Mouse (Mus musculus) gastrocnemius, postnatal 36 days (tissue): Measurements from ENCODE around the gene Lman2l. TPM values are rescaled to one million over a fixed set of nuclear protein-coding genes. Genes with fewer than 3 reads are reported as not detected.

Source experiments
- DNase-seq, 2 experiments: peaks; one replicate each; pipeline ENCODE4 v3.0.0; 2022
- intact Hi-C: fragments of 180-260 bp; cut with DNase I; formaldehyde crosslinking; loops from one replicate; pipeline ENCODE4 v1.15.1; 2025
- total RNA-seq, 2 experiments: library from RNA; stranded (reverse); gene quantifications; 2 replicates each; pipeline ENCODE4 v1.2.3; 2021

Gene Lman2l
- total RNA-seq, 2 experiments from 2014 or later: 16.5 to 19.0 TPM

GRCm38 (mm10) chr1:36465641-36466160 lies 20.6 kb upstream of the Lman2l start:
- intact Hi-C loops: no loop called here

DNA sequence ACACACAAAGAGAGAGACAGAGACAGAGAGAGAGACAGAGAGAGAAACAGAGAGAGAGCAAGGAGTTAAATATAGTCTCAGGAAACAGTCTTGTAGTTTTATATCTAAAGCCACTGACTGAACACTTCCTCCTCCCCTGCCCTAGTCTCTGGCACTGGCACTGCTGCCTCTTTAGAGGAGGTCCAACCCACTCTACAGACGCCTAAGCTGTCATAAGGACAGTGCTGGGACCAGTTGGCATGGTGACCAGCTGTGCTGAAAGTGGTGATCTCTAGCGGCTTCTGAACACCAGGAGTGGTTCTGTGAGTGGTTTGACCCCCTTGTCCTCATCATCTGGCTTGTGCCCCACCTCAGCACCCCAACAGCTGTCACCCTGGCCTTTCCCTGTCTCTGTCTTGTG lies 16.8 kb upstream of the Lman2l start:
- DNase-seq: no peak
- intact Hi-C loops: no loop called here

More at GRCm38 (mm10) chr1:36465641-36466160, 20.6 kb upstream of the Lman2l start:
- DNase-seq: no peak

DNA sequence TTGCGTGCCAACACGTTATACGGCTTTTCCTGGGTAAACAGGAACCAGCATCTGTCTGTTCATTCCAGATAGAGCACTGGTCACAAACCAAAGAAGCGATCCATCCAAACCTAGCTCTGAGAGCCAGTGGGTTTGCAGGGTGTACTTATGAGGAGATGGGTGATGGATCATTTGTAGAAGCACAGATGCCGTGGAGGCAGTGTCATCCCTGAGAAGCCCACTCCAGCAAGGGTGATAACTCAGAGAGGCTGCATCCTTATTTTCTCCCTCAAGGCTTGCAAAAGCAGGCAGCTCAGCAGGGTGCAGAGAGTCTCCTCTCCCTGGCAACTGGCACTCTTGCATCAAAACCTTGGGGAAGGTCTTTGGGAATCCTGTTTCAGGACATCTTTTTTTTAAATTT lies 13.1 kb upstream of the Lman2l start:
- no peak for DNase-seq
- intact Hi-C loops: no loop called here

DNA sequence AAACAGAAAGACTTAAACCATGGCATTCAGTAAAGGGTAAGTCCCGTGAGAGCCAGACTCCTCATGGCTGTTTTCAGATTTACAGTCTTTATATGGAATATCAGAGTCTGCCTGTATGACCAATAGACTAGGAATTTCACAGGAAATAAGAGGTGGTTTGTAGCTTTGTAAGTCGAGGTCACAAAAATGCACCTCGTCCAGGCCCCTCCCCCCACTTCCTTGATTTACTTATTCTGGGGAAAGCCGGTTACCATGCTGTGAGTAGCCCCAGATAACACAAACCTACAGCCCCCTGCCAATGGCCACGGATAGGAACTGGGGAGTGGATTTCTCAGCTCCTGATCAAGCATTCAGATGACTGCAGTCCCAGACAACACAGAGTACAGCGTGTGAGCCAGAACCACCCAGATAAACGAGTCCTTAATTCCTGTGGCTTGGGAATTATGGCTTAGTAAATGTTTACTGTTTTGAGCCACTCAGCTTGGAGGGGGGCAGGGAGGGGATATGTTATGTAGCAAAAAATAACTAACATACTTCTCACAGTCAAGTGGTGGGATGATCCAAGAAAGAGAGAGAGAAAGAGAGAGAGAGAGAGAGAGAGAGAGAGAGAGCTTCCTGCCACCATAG lies 12.4 kb upstream of the Lman2l start:
- no peak for DNase-seq
- intact Hi-C loops: no loop called here

GRCm38 (mm10) chr1:36454055-36454815 lies 9.2 kb upstream of the Lman2l start:
- no peak for DNase-seq

DNA sequence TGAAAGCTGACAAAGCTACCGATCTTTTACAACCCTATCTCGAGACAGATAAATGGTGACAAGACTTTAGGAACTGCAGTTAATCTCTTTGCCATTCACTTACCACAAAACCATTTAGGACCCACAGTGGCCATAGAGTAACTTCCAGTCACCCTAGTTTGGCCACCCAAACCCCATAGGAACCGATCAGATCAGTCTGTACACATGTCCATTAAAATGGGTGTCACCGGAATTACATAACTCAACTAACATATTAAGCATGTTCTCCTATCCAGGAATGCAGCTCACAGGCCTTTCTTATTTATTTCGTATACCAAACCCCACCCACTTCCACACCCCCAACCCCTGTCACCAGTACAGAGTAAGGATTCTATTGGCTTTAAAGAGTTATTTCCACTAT lies 1.8 kb upstream of the Lman2l start:
- intact Hi-C loops: loop anchor here (1.0 kb wide), 1 partner anchor 51 kb away; no protein-coding TSS in a partner anchor

More at GRCm38 (mm10) chr1:36454055-36454815, 9.2 kb upstream of the Lman2l start:
- intact Hi-C loops: no loop called here

GRCm38 (mm10) chr1:36446106-36446824 lies 1.2 kb upstream of the Lman2l start:
- intact Hi-C loops: loop anchor here (1.0 kb wide), 1 partner anchor 52 kb away; no protein-coding TSS in a partner anchor
- DNase-seq: no peak

More for the DNA sequence above, 1.8 kb upstream of the Lman2l start:
- DNase-seq: no peak

DNA sequence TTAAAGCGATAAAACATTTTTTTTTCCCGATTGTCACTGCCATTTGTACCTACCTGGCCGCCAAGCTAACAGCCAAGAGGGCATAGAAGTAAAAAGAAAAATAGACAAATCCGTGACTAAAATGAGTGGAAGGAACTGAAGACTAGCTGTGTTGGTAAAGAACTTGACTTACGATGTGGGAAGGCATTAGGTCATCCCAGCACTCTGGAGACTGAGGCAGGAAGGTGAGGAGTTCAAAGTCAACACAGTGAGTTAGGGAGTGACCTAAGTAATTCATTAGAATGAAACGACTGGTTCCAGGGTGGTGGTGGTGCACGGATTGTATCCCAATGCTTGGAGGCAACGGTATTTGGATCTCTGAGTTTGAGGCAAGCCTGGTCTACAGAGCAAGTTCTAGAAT lies 437 bp upstream of the Lman2l start:
- intact Hi-C loops: no loop called here
- no peak for DNase-seq

GRCm38 (mm10) chr1:36441101-36441500 lies 4.0 kb downstream of the Lman2l start:
- peak in 1 of 2 experiments; percentile 24 for DNase-seq
- intact Hi-C loops: no loop called here

DNA sequence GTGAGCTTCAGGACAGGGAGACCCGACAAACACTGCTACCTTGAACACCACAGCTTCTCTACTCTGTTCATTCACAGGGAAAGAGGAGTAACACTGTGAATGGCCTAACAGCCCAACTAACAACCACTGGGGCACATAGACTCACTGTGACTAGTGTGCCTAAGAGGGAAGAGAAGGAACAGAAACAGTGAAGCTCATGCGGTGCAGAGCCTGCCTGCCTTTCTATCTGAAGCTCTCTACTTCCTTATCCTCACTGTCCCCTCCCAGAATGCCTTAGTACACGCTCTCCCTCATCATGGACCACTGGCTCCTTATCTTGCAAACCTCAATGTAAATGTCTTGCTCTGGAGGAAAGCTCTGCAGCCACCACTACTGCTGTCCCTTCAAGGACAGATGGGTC lies 7.8 kb downstream of the Lman2l start:
- DNase-seq: no peak
- intact Hi-C loops: no loop called here

- intact Hi-C loops: no loop called here
These were observed 8.6 kb downstream of the Lman2l start for GRCm38 (mm10) chr1:36436515-36436914.

DNA sequence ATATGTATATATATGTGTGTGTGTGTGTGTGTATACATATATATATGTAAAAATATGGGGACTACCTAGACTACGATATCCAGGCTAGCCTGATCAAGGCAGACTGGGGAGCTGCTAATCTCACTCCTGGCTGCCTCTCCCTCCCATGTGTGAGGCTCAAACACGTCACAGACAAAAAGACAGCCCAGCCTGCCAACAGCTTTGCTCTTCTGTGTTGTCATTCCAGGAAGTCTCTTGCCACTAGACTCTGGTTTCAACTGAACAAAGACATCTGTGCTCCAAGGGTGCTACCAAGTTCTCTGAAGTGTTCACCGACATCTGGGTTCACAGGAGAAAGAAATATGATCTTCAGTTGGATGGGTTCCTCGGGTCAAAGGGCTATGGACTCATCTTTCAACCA lies 10.0 kb downstream of the Lman2l start:
- DNase-seq: no peak
- intact Hi-C loops: no loop called here

More at GRCm38 (mm10) chr1:36436515-36436914, 8.6 kb downstream of the Lman2l start:
- DNase-seq: no peak

- intact Hi-C loops: no loop called here
- DNase-seq: no peak
These were observed 11.5 kb downstream of the Lman2l start for GRCm38 (mm10) chr1:36433616-36434015.

DNA sequence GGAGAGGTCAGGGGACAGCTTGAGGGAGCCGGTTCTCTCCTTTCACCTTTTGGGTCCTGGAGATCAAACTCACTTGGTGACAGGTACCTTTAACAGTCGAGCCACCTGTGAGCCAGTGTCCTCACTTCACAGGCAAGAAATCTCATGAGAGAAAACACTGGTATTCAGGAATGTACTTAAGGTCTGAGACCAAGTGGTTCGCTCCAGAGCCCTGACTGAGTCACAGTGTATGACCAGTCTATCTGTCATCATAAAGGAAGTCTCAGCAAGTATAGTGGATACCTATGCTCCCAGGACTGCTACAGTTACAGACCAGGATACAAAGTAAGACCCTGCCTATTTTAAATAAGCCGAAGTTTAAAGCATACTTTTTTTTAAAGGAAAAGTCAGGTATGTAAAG lies 12.1 kb downstream of the Lman2l start:
- no peak for DNase-seq
- intact Hi-C loops: no loop called here

- intact Hi-C loops: no loop called here
These were observed 15.6 kb downstream of the Lman2l start for GRCm38 (mm10) chr1:36429511-36429910.

GRCm38 (mm10) chr1:36404531-36404930 lies 40.5 kb downstream of the Lman2l start:
- no peak for DNase-seq
- intact Hi-C loops: no loop called here

More at GRCm38 (mm10) chr1:36429511-36429910, 15.6 kb downstream of the Lman2l start:
- no peak for DNase-seq

DNA sequence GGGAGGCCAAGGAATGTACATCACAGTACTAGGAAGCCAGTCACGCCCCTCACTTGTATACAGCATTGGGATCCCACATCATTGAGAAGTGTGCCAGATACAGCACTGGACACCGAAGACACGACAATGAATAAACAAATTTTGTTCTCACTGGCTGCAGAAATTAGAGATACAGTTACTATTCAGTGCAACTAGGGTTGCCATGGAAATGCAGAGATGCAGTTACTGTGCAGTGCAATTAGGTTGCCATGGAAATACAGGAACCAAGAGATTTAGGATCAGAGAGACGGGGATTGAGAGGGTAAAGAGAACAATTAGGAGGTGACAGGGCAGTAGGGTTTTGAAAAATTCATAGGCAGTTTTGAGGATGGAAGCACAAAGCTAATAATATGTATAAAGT lies 43.6 kb downstream of the Lman2l start:
- intact Hi-C loops: no loop called here

DNA sequence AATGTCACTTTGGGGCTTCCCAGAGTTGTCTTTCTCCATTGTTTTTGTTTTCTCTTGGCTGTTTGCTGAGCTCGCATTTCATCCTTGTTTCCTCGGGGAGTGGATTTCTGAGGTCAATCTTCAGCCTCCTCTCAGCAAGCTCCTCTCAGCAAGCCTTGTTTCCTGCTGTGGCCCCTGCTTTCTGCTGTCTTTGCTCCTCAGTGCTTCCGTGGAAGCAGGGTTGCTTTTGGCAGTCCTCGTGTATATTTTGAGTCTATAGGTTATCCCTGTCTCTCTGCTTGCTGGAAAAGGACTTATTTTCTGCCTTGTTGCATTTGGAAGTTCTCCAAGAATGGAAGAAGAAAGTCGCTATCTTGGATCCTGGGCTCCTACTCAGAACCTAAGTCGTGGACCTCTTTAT lies 48.0 kb downstream of the Lman2l start:
- intact Hi-C loops: no loop called here
- no peak for DNase-seq

More for the DNA sequence above, 43.6 kb downstream of the Lman2l start:
- no peak for DNase-seq

GRCm38 (mm10) chr1:36379582-36379981 lies 65.5 kb downstream of the Lman2l start:
- DNase-seq: no peak
- intact Hi-C loops: no loop called here

DNA sequence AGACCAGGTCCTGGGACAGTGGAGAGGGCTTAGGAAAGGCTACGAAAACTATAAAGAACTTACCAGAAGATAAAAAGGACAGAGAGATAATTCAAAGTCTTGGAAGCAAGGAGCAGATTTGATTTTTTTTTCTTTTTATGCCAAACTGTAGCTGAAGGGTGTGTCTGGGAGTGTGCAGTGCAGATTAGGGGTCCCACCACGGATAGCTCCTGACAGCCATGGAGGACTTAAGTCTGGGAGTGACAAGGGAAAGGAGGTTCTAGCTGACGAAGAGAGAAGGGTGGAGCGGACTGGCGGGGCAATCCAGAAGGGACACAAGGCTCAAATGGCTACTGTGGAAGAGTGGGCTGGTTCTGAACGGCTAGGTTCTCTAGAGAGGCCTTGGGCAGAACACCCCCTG lies 66.2 kb downstream of the Lman2l start:
- DNase-seq: no peak
- intact Hi-C loops: no loop called here
